Mouse (Mus musculus) 3134 (cell line): Measurements from ENCODE around the gene Olfr555.
"Not testable (repeated sequence)": the region's sequence is repeated elsewhere in the genome, so short reads cannot be mapped to it uniquely, and the experiment has no call there.

Experiments
- DNase-seq: peaks from one replicate; pipeline ENCODE4 v3.0.0-alpha.2; 2011; ENCODE audit warnings: low spot score; ENCODE audit not compliant: insufficient read length; ENCODE audit errors: extremely low read depth

Olfr555 gene

GRCm38 (mm10) chr7:102658523-102658922 lies at the start of gene Olfr555:
Gene Olfr555 (plus strand): TSS chr7:102658823.
- DNase-seq: no peak

- no peak for DNase-seq
These were observed 40.5 kb upstream of the Olfr555 start, which contains the start of gene Olfr553 for GRCm38 (mm10) chr7:102618118-102618517. Gene Olfr553 (minus strand): TSS chr7:102618218.

GRCm38 (mm10) chr7:102619608-102620007 lies 39.0 kb upstream of the Olfr555 start:
- DNase-seq: no peak

GRCm38 (mm10) chr7:102620368-102620767 lies 38.3 kb upstream of the Olfr555 start:
- DNase-seq: not testable (repeated sequence)

- no peak for DNase-seq
These were observed 22.0 kb upstream of the Olfr555 start for GRCm38 (mm10) chr7:102636665-102637064.

GRCm38 (mm10) chr7:102638132-102638531 lies 20.5 kb upstream of the Olfr555 start, which contains the start of gene Olfr554:
Gene Olfr554 (plus strand): TSS chr7:102638432.
- no peak for DNase-seq

- not testable (repeated sequence) for DNase-seq
These were observed 13.7 kb upstream of the Olfr555 start for GRCm38 (mm10) chr7:102644945-102645344.

GRCm38 (mm10) chr7:102664599-102664998 lies 6.0 kb downstream of the Olfr555 start, which contains the start of gene Olfr556:
Gene Olfr556 (plus strand): TSS chr7:102664899.
- no peak for DNase-seq

- no peak for DNase-seq
These were observed 6.8 kb downstream of the Olfr555 start for GRCm38 (mm10) chr7:102665378-102665777.

- no peak for DNase-seq
These were observed 17.6 kb downstream of the Olfr555 start for GRCm38 (mm10) chr7:102676225-102676624.

- no peak for DNase-seq
These were observed 23.3 kb downstream of the Olfr555 start for GRCm38 (mm10) chr7:102681916-102682315.

- peak; percentile 86 for DNase-seq
These were observed 28.4 kb downstream of the Olfr555 start, which contains the start of gene Trim68 for GRCm38 (mm10) chr7:102686944-102687501. Gene Trim68 (minus strand): TSS chr7:102687327.

- DNase-seq: no peak
These were observed 36.9 kb downstream of the Olfr555 start, which contains the start of gene Olfr557 for GRCm38 (mm10) chr7:102695358-102696125. Gene Olfr557 (plus strand): TSS chr7:102695910.

- no peak for DNase-seq
These were observed 39.8 kb downstream of the Olfr555 start for GRCm38 (mm10) chr7:102698461-102698860.

GRCm38 (mm10) chr7:102701915-102702314 lies 43.3 kb downstream of the Olfr555 start, which contains the start of gene Olfr558:
Gene Olfr558 (plus strand): TSS chr7:102702215.
- no peak for DNase-seq
